Mouse (Mus musculus) MEL (cell line): ENCODE measurements around the gene Pik3r1. TPM values are rescaled to one million over a fixed set of nuclear protein-coding genes. Genes with fewer than 3 reads are reported as not detected.

Source experiments
- DNase-seq: peaks from one replicate; pipeline ENCODE4 v3.0.0; 2011; ENCODE audit warnings: low read depth, low spot score
- H3K27ac ChIP-seq: 2 replicates; pipeline ENCODE4 v1.5.1; 2012; ENCODE audit warnings: low read depth, mild to moderate bottlenecking, control low read depth, low read length, moderate library complexity; ENCODE audit not compliant: control insufficient read depth
- H3K27me3 ChIP-seq, 2 experiments: fragments of 150-350 bp in 1 of 2; sonication (generic) in 1 of 2; 2 replicates each; pipeline ENCODE4 v1.6.1; 2012; ENCODE audit warnings: low read length in 2 of 2, mild to moderate bottlenecking in 2 of 2, improper control_type of control experiment in 1 of 2, moderate library complexity in 1 of 2; ENCODE audit not compliant: insufficient read depth in 2 of 2, control insufficient read depth in 1 of 2
- H3K36me3 ChIP-seq, 2 experiments: 2 replicates each; pipeline ENCODE4 v1.6.1; 2012 to 2014; ENCODE audit warnings: low read length in 2 of 2, improper control_type of control experiment in 1 of 2, inconsistent platforms in 1 of 2, mild to moderate bottlenecking in 1 of 2; ENCODE audit not compliant: insufficient read depth in 2 of 2, control insufficient read depth in 1 of 2
- H3K4me1 ChIP-seq, 2 experiments: fragments of 150-350 bp in 1 of 2; sonication (generic) in 1 of 2; 2 replicates each; pipeline ENCODE4 v1.6.1; 2012; ENCODE audit warnings: low read length in 2 of 2, improper control_type of control experiment in 1 of 2, mild to moderate bottlenecking in 1 of 2; ENCODE audit not compliant: insufficient read depth in 2 of 2, control insufficient read depth in 1 of 2
- H3K4me3 ChIP-seq, 2 experiments: fragments of 150-350 bp in 1 of 2; sonication (generic) in 1 of 2; 2 replicates each; pipeline ENCODE4 v1.5.1; 2012; ENCODE audit warnings: low read depth in 2 of 2, low read length in 2 of 2, mild to moderate bottlenecking in 2 of 2, moderate library complexity in 2 of 2, control low read depth in 1 of 2, improper control_type of control experiment in 1 of 2; ENCODE audit not compliant: control insufficient read depth in 1 of 2, insufficient read depth in 1 of 2
- H3K79me2 ChIP-seq: 2 replicates; pipeline ENCODE4 v1.6.1; 2012; ENCODE audit warnings: mild to moderate bottlenecking, low read length, moderate library complexity; ENCODE audit not compliant: control insufficient read depth, poor library complexity, insufficient read depth
- H3K9ac ChIP-seq: 2 replicates; pipeline ENCODE4 v1.6.1; 2012; ENCODE audit warnings: low read depth, mild to moderate bottlenecking, control low read depth, low read length, moderate library complexity; ENCODE audit not compliant: control insufficient read depth, poor library complexity, severe bottlenecking
- H3K9me3 ChIP-seq: fragments of 150-350 bp; sonication (generic); replicated peaks from 2 replicates; pipeline ENCODE4 v1.6.1; 2012; ENCODE audit warnings: mild to moderate bottlenecking, low read length, improper control_type of control experiment, moderate library complexity; ENCODE audit not compliant: insufficient read depth
- BHLHE40 ChIP-seq: IDR thresholded peaks from 2 replicates; pipeline ENCODE4 v1.6.1; 2012; ENCODE audit warnings: low read depth, mild to moderate bottlenecking, inconsistent platforms, low read length, improper control_type of control experiment, borderline replicate concordance
- CHD1 ChIP-seq: IDR thresholded peaks from 2 replicates; pipeline ENCODE4 v1.6.1; 2012; ENCODE audit warnings: low read depth, mild to moderate bottlenecking, inconsistent platforms, low read length, improper control_type of control experiment
- CHD2 ChIP-seq: IDR thresholded peaks from 2 replicates; pipeline ENCODE4 v1.6.1; 2011; ENCODE audit warnings: low read length, improper control_type of control experiment
- CTCF ChIP-seq, 3 experiments: IDR thresholded peaks in 2 of 3; conservative IDR thresholded peaks in 1 of 3; 2 replicates each; pipeline ENCODE4 v1.5.1; 2011 to 2012; ENCODE audit warnings: low read length in 3 of 3, low read depth in 2 of 3, mild to moderate bottlenecking in 2 of 3, improper control_type of control experiment in 1 of 3, inconsistent platforms in 1 of 3, mixed read lengths in 1 of 3, moderate library complexity in 1 of 3; ENCODE audit not compliant: control insufficient read depth in 1 of 3, insufficient read depth in 1 of 3, poor library complexity in 1 of 3, severe bottlenecking in 1 of 3
- ETS1 ChIP-seq: IDR thresholded peaks from 2 replicates; pipeline ENCODE4 v1.6.1; 2012; ENCODE audit warnings: low read depth, mild to moderate bottlenecking, inconsistent platforms, low read length, improper control_type of control experiment, moderate library complexity
- GATA1 ChIP-seq: IDR thresholded peaks from 2 replicates; pipeline ENCODE4 v1.6.1; 2011; ENCODE audit warnings: low read depth, low read length, improper control_type of control experiment
- HCFC1 ChIP-seq: IDR thresholded peaks from 2 replicates; pipeline ENCODE4 v1.6.1; 2012; ENCODE audit warnings: low read depth, mild to moderate bottlenecking, inconsistent platforms, low read length, improper control_type of control experiment, moderate library complexity
- JUND ChIP-seq: IDR thresholded peaks from 2 replicates; pipeline ENCODE4 v1.6.1; 2011; ENCODE audit warnings: low read depth, mild to moderate bottlenecking, improper control_type of control experiment, low read length
- KAT2A ChIP-seq: conservative IDR thresholded peaks from 2 replicates; pipeline ENCODE4 v1.6.1; 2012; ENCODE audit warnings: low read depth, low read length, improper control_type of control experiment, inconsistent platforms
- MAX ChIP-seq: IDR thresholded peaks from 2 replicates; pipeline ENCODE4 v1.6.1; 2011; ENCODE audit warnings: low read length, improper control_type of control experiment
- MEF2A ChIP-seq: IDR thresholded peaks from 2 replicates; pipeline ENCODE4 v1.6.1; 2014; ENCODE audit warnings: low read depth, mild to moderate bottlenecking, inconsistent platforms, low read length, improper control_type of control experiment; ENCODE audit not compliant: poor library complexity, insufficient replicate concordance, severe bottlenecking; ENCODE audit errors: extremely low read depth
- MXI1 ChIP-seq: IDR thresholded peaks from 2 replicates; pipeline ENCODE4 v1.6.1; 2011; ENCODE audit warnings: mild to moderate bottlenecking, low read depth, low read length, improper control_type of control experiment
- MYB ChIP-seq: IDR thresholded peaks from 2 replicates; pipeline ENCODE4 v1.6.1; 2011; ENCODE audit warnings: mild to moderate bottlenecking, low read depth, low read length, improper control_type of control experiment
- MYC ChIP-seq: IDR thresholded peaks from 2 replicates; pipeline ENCODE4 v1.6.1; 2011; ENCODE audit warnings: low read depth, mild to moderate bottlenecking, low read length, improper control_type of control experiment, moderate library complexity
- NELFE ChIP-seq: IDR thresholded peaks from 2 replicates; pipeline ENCODE4 v1.6.1; 2011; ENCODE audit warnings: low read depth, low read length, improper control_type of control experiment
- NRF1 ChIP-seq: IDR thresholded peaks from 2 replicates; pipeline ENCODE4 v1.6.1; 2014; ENCODE audit warnings: low read depth, mild to moderate bottlenecking, inconsistent platforms, low read length, improper control_type of control experiment, moderate library complexity; ENCODE audit not compliant: poor library complexity, insufficient read depth, severe bottlenecking
- POLR2AphosphoS5 ChIP-seq: IDR thresholded peaks from 2 replicates; pipeline ENCODE4 v1.6.1; 2012; ENCODE audit warnings: low read depth, borderline replicate concordance, mild to moderate bottlenecking, inconsistent platforms, low read length, moderate library complexity, mixed read lengths
- SIN3A ChIP-seq: IDR thresholded peaks from 2 replicates; pipeline ENCODE4 v1.6.1; 2012; ENCODE audit warnings: low read length, improper control_type of control experiment, inconsistent platforms
- SMC3 ChIP-seq: IDR thresholded peaks from 2 replicates; pipeline ENCODE4 v1.6.1; 2011; ENCODE audit warnings: low read depth, low read length, improper control_type of control experiment
- TAL1 ChIP-seq: IDR thresholded peaks from 2 replicates; pipeline ENCODE4 v1.6.1; 2012; ENCODE audit warnings: mild to moderate bottlenecking, inconsistent platforms, low read length, moderate library complexity, mixed read lengths
- TCF12 ChIP-seq: IDR thresholded peaks from 2 replicates; pipeline ENCODE4 v1.6.1; 2014; ENCODE audit warnings: low read depth, mild to moderate bottlenecking, inconsistent platforms, low read length, improper control_type of control experiment, moderate library complexity
- UBTF ChIP-seq: IDR thresholded peaks from 2 replicates; pipeline ENCODE4 v1.6.1; 2012; ENCODE audit warnings: low read depth, mild to moderate bottlenecking, inconsistent platforms, low read length, improper control_type of control experiment, moderate library complexity, borderline replicate concordance; ENCODE audit not compliant: insufficient read depth
- USF1 ChIP-seq: IDR thresholded peaks from 2 replicates; pipeline ENCODE4 v1.6.1; 2014; ENCODE audit warnings: low read depth, mild to moderate bottlenecking, inconsistent platforms, low read length, improper control_type of control experiment, moderate library complexity
- USF2 ChIP-seq, 2 experiments: IDR thresholded peaks; 2 replicates each; pipeline ENCODE4 v1.6.1; 2011 to 2012; ENCODE audit warnings: improper control_type of control experiment in 2 of 2, low read length in 2 of 2, borderline replicate concordance in 1 of 2, inconsistent platforms in 1 of 2, low read depth in 1 of 2, mild to moderate bottlenecking in 1 of 2; ENCODE audit not compliant: insufficient read depth in 1 of 2
- ZC3H11A ChIP-seq: IDR thresholded peaks from 2 replicates; pipeline ENCODE4 v1.6.1; 2012; ENCODE audit warnings: low read depth, mild to moderate bottlenecking, inconsistent platforms, low read length, improper control_type of control experiment
- ZMIZ1 ChIP-seq: IDR thresholded peaks from 2 replicates; pipeline ENCODE4 v1.6.1; 2012; ENCODE audit warnings: low read depth, mild to moderate bottlenecking, inconsistent platforms, low read length, improper control_type of control experiment, moderate library complexity
- polyA plus RNA-seq, 2 experiments: library from polyadenylated mRNA; stranded (reverse) in 1 of 2; unstranded in 1 of 2; fragments of >175 nt in 1 of 2; fragments of >200 nt in 1 of 2; gene quantifications; 2 replicates each; pipeline versions ENCODE4 v1.2.1 to v1.2.4; 2012; ENCODE audit warnings: low replicate concordance in 2 of 2, low read depth in 1 of 2; ENCODE audit not compliant: insufficient read length in 2 of 2, insufficient read depth in 1 of 2, missing spikeins in 1 of 2
- total RNA-seq: library from RNA; depleted of rRNA; stranded (reverse); fragments of 300-350 nt; gene quantifications from 2 replicates; pipeline ENCODE4 v1.2.3, GENCODE M21; 2012

Gene Pik3r1
- total and polyA plus RNA-seq, 3 experiments, result 23.8 to 116 (median 41.4) TPM

DNA sequence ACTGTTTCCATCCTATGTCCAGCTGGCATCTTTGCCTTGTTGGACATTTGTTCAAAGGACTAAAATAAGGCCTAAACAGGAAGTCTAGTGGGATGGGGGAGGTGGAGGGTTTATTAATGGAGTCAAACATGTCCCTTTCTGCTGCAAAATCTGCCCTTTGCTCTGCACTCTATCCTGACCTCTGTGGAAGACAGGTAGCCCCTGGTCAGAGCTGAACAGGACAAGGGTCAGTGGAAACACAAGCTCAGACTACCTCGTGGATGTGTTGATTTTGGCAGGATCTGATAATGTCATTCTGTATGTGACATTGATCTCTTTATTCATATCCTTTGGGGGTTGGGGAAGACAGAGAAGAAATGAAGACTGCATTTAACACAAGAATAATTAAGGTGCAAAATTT lies 132.2 kb downstream of the Pik3r1 start:
- no peaks in the 10 kb centered on the region; a peak in 2 of 4 replicates for H3K27me3 ChIP-seq
- H3K79me2 ChIP-seq, result no peaks in the 10 kb centered on the region
- H3K4me3 ChIP-seq, result no peak overlapping the region
- H3K9ac ChIP-seq, result no peak overlapping the region
- H3K27ac ChIP-seq, result no peak overlapping the region
- no peak for TF ChIP-seq ZC3H11A
- no peak for TF ChIP-seq NELFE
- no peak for TF ChIP-seq CHD2
- no peak for TF ChIP-seq JUND
- TF ChIP-seq CTCF (IDR thresholded peaks at IDR 0.05 in 2 of 3, conservative IDR thresholded peaks at IDR 0.05 in 1 of 3; ENCODE audit: control insufficient read depth in 1 of 3, insufficient read depth in 1 of 3, low read depth in 2 of 3, low read length in 3 of 3, poor library complexity in 1 of 3, severe bottlenecking in 1 of 3), result no peak
- no peak for TF ChIP-seq NRF1
- no peak for TF ChIP-seq MYB
- no peak for TF ChIP-seq MAX
- TF ChIP-seq SIN3A, result no peak
- TF ChIP-seq BHLHE40, result no peak
- no peak for TF ChIP-seq MEF2A
- no peak for TF ChIP-seq HCFC1
- DNase-seq, result no peak
- H3K4me1 ChIP-seq, result no peaks in the 10 kb centered on the region
- no peaks in the 10 kb centered on the region for H3K36me3 ChIP-seq
- H3K9me3 ChIP-seq, result no peaks in the 10 kb centered on the region

DNA sequence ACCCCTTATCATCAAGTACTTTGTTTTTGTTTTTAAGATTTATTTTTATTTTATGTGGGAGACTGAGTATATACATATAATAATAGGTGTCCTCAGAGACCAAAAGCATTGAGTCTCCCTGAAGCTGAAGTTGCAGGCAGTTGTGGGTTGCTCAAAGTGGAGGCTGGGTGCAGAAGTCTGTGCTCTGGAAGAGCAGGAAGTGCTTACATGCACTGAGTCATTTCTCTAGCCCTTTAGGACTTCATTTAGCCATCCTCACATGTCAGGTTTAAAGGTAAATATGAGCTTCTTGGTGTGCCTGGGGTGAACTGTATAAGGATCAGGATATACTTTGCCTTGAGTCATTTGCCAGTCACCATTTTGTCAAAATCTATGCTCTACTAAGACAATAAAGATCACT lies 133.6 kb downstream of the Pik3r1 start:
- no peak overlapping the region for H3K27ac ChIP-seq
- no peaks in the 10 kb centered on the region for H3K9me3 ChIP-seq
- H3K4me1 ChIP-seq, result no peaks in the 10 kb centered on the region
- H3K36me3 ChIP-seq, result no peaks in the 10 kb centered on the region
- H3K9ac ChIP-seq, result no peak overlapping the region
- H3K27me3 ChIP-seq, result no peaks in the 10 kb centered on the region; a peak in 2 of 4 replicates
- H3K4me3 ChIP-seq, result no peak overlapping the region
- H3K79me2 ChIP-seq, result no peaks in the 10 kb centered on the region
- no peak for DNase-seq
- TF ChIP-seq CHD1, result no peak
- TF ChIP-seq POLR2AphosphoS5, result no peak
- no peak for TF ChIP-seq SIN3A
- TF ChIP-seq ETS1, result no peak
- TF ChIP-seq MXI1, result no peak
- no peak for TF ChIP-seq TCF12
- no peak for TF ChIP-seq KAT2A
- no peak for TF ChIP-seq TAL1
- TF ChIP-seq ZC3H11A, result no peak
- TF ChIP-seq MYC, result no peak
- no peak for TF ChIP-seq MEF2A
- TF ChIP-seq UBTF, result no peak
- TF ChIP-seq GATA1, result no peak
- TF ChIP-seq NRF1, result no peak
- TF ChIP-seq USF1, result no peak
- no peak for TF ChIP-seq NELFE
- TF ChIP-seq ZMIZ1, result no peak
- no peak for TF ChIP-seq SMC3
- no peak for TF ChIP-seq CHD2
- TF ChIP-seq USF2 (IDR thresholded peaks at IDR 0.05; ENCODE audit: borderline replicate concordance in 1 of 2, insufficient read depth in 1 of 2, low read depth in 1 of 2, low read length in 2 of 2), result no peak
